Mouse (Mus musculus): Measurements from ENCODE around the gene Mapt. TPM values are rescaled to one million over a fixed set of nuclear protein-coding genes. Genes with fewer than 3 reads are reported as not detected.

The Mapt gene
- 8.0 TPM for polyA plus RNA-seq (2012; fragmentation: generic; extraction: Trizol)

- H3K79me2 ChIP-seq (ENCODE audit: control insufficient read depth, insufficient read depth), result no peaks in the 10 kb centered on the region
- no peaks in the 10 kb centered on the region for H3K36me3 ChIP-seq (ENCODE audit: control insufficient read depth, insufficient read depth)
- H3K4me3 ChIP-seq, result peak within 1 kb of the TSS; percentile 44
- peak within 1 kb of the TSS; percentile 50 for H3ac ChIP-seq (ENCODE audit: control insufficient read depth, insufficient read length)
- TF ChIP-seq SRF (IDR thresholded peaks at IDR 0.05; ENCODE audit: control insufficient read depth, insufficient read length, low read depth) (peak; percentile 49), POLR2A (IDR thresholded peaks at IDR 0.05; ENCODE audit: insufficient read length, low read depth) (peak; percentile 47), MAX (IDR thresholded peaks at IDR 0.05; ENCODE audit: low read depth) (no peak), CEBPB (IDR thresholded peaks at IDR 0.05; ENCODE audit: insufficient read depth, poor library complexity, severe bottlenecking) (no peak), USF1 (IDR thresholded peaks at IDR 0.05; ENCODE audit: low read depth) (no peak), POLR2AphosphoS2 (IDR thresholded peaks at IDR 0.05; ENCODE audit: insufficient read length, low read depth) (peak; percentile 41), MYOD1 (IDR thresholded peaks at IDR 0.05; ENCODE audit: control insufficient read depth in 1 of 3, insufficient read length in 2 of 3, low read depth in 2 of 3) (peak in 1 of 3 experiments; percentile 19), REST (IDR thresholded peaks at IDR 0.05; ENCODE audit: insufficient read depth, insufficient read length) (no peak), MYOG (IDR thresholded peaks at IDR 0.05; ENCODE audit: control insufficient read depth in 1 of 3, insufficient read depth in 1 of 3, insufficient read length in 2 of 3, low read depth in 2 of 3) (peak in 1 of 3 experiments; percentile 5), TCF3 (IDR thresholded peaks at IDR 0.05; ENCODE audit: insufficient read length, low read depth) (no peak), E2F4 (IDR thresholded peaks at IDR 0.05; ENCODE audit: insufficient read depth) (peak; percentile 24), TCF12 (IDR thresholded peaks at IDR 0.05; ENCODE audit: insufficient read depth, poor library complexity, severe bottlenecking) (no peak)
- H3K27me3 ChIP-seq (ENCODE audit: control insufficient read depth, insufficient read depth, insufficient read length), result no peaks in the 10 kb centered on the region
- peak within 1 kb of the TSS; percentile 94 for H3K4me2 ChIP-seq (ENCODE audit: low read depth)
Measured at GRCm38 (mm10) chr11:104231041-104231911, at the start of gene Mapt. Gene Mapt, plus strand, starts transcription at chr11:104231390.

GRCm38 (mm10) chr11:104182141-104182540 is 49.0 kb upstream of the Mapt start:
- H3K79me2 ChIP-seq (ENCODE audit: control insufficient read depth, insufficient read depth), result no peaks in the 10 kb centered on the region
- no peak overlapping the region for H3ac ChIP-seq (ENCODE audit: control insufficient read depth, insufficient read length)
- no peak overlapping the region for H3K4me2 ChIP-seq (ENCODE audit: low read depth)
- H3K27me3 ChIP-seq (ENCODE audit: control insufficient read depth, insufficient read depth, insufficient read length), result no peaks in the 10 kb centered on the region
- no peak overlapping the region for H3K4me3 ChIP-seq
- H3K36me3 ChIP-seq (ENCODE audit: control insufficient read depth, insufficient read depth), result no peaks in the 10 kb centered on the region
- TF ChIP-seq MAX (IDR thresholded peaks at IDR 0.05; ENCODE audit: low read depth), result no peak

- H3ac ChIP-seq (ENCODE audit: control insufficient read depth, insufficient read length), result no peak within 1 kb of the TSS
- TF ChIP-seq SRF (IDR thresholded peaks at IDR 0.05; ENCODE audit: control insufficient read depth, insufficient read length, low read depth) (no peak), MYOG (IDR thresholded peaks at IDR 0.05; ENCODE audit: control insufficient read depth in 1 of 3, insufficient read depth in 1 of 3, insufficient read length in 2 of 3, low read depth in 2 of 3) (peak in 1 of 3 experiments; percentile 23), MYOD1 (IDR thresholded peaks at IDR 0.05; ENCODE audit: control insufficient read depth in 1 of 3, insufficient read length in 2 of 3, low read depth in 2 of 3) (peak in 1 of 3 experiments; percentile 24)
- H3K4me3 ChIP-seq, result no peak within 1 kb of the TSS
- H3K79me2 ChIP-seq (ENCODE audit: control insufficient read depth, insufficient read depth), result no peaks in the 10 kb centered on the region
- H3K27me3 ChIP-seq (ENCODE audit: control insufficient read depth, insufficient read depth, insufficient read length), result no peaks in the 10 kb centered on the region
- peak within 1 kb of the TSS; percentile 4 for H3K4me2 ChIP-seq (ENCODE audit: low read depth)
- H3K36me3 ChIP-seq (ENCODE audit: control insufficient read depth, insufficient read depth), result no peaks in the 10 kb centered on the region
Measured at GRCm38 (mm10) chr11:104186135-104186836, 44.9 kb upstream of the Mapt start, which contains the start of gene Sppl2c. Gene Sppl2c, plus strand, starts transcription at chr11:104186327.

GRCm38 (mm10) chr11:104186837-104187150 is 44.4 kb upstream of the Mapt start:
- no peaks in the 10 kb centered on the region for H3K36me3 ChIP-seq (ENCODE audit: control insufficient read depth, insufficient read depth)
- H3K4me3 ChIP-seq, result no peak overlapping the region
- H3K79me2 ChIP-seq (ENCODE audit: control insufficient read depth, insufficient read depth), result no peaks in the 10 kb centered on the region
- no peak overlapping the region for H3K4me2 ChIP-seq (ENCODE audit: low read depth)
- no peaks in the 10 kb centered on the region for H3K27me3 ChIP-seq (ENCODE audit: control insufficient read depth, insufficient read depth, insufficient read length)
- H3ac ChIP-seq (ENCODE audit: control insufficient read depth, insufficient read length), result no peak overlapping the region
- TF ChIP-seq MAX (IDR thresholded peaks at IDR 0.05; ENCODE audit: low read depth), result no peak
- no peak for TF ChIP-seq USF1 (IDR thresholded peaks at IDR 0.05; ENCODE audit: low read depth)
- no peak for TF ChIP-seq MYOD1 (IDR thresholded peaks at IDR 0.05; ENCODE audit: control insufficient read depth in 1 of 3, insufficient read length in 2 of 3, low read depth in 2 of 3)
- TF ChIP-seq CEBPB (IDR thresholded peaks at IDR 0.05; ENCODE audit: insufficient read depth, poor library complexity, severe bottlenecking), result no peak
- no peak for TF ChIP-seq POLR2AphosphoS2 (IDR thresholded peaks at IDR 0.05; ENCODE audit: insufficient read length, low read depth)
- TF ChIP-seq SRF (IDR thresholded peaks at IDR 0.05; ENCODE audit: control insufficient read depth, insufficient read length, low read depth), result no peak
- no peak for TF ChIP-seq REST (IDR thresholded peaks at IDR 0.05; ENCODE audit: insufficient read depth, insufficient read length)
- no peak for TF ChIP-seq MYOG (IDR thresholded peaks at IDR 0.05; ENCODE audit: control insufficient read depth in 1 of 3, insufficient read depth in 1 of 3, insufficient read length in 2 of 3, low read depth in 2 of 3)
- TF ChIP-seq POLR2A (IDR thresholded peaks at IDR 0.05; ENCODE audit: insufficient read length, low read depth), result no peak

- Histone ChIP-seq H3K4me3 (no peak overlapping the region), H3K79me2 (ENCODE audit: control insufficient read depth, insufficient read depth) (no peaks in the 10 kb centered on the region), H3K4me2 (ENCODE audit: low read depth) (no peak overlapping the region), H3K27me3 (ENCODE audit: control insufficient read depth, insufficient read depth, insufficient read length) (no peaks in the 10 kb centered on the region), H3ac (ENCODE audit: control insufficient read depth, insufficient read length) (no peak overlapping the region), H3K36me3 (ENCODE audit: control insufficient read depth, insufficient read depth) (no peaks in the 10 kb centered on the region)
- TF ChIP-seq CEBPB (IDR thresholded peaks at IDR 0.05; ENCODE audit: insufficient read depth, poor library complexity, severe bottlenecking), result no peak
Measured at GRCm38 (mm10) chr11:104187766-104188165, 43.4 kb upstream of the Mapt start.
